Mouse (Mus musculus) left cerebral cortex, postnatal 4 days (tissue): ENCODE measurements at regions not wholly inside any gene's neighbourhood (a gene's known extent, or its start where the extent isn't known, plus 50 kb on each side); places are given as distances from the start of the nearest gene placed in this dataset.
A peak's percentile ranks its signal among the peaks of the same experiment; 100 is the strongest.

Source experiments
- DNase-seq: peaks from one replicate; pipeline ENCODE4 v3.0.0-alpha.2; 2022
- intact Hi-C: fragments of 180-260 bp; cut with DNase I; formaldehyde crosslinking; loops from one replicate; pipeline ENCODE4 v1.15.1; 2025

DNA sequence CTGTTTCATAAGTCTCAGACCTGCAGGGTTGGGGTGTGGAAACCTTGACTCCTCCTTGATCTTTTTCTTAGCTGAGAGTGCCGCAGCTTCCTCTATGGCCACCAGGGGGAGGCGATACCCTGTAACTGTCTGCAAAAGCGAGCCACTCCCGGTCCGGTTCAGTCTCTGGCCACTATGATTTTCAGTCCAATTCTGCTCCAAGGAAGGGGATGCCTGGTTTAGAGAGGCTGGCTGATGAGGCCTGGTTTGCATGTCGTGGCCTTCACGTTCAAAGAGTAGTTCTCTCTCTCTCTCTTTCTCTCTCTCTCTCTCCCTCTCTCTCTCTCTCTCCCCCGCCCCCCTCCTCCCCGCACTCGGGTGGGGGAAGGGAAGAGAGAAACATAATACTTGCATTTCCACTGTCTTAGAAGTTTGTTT is 70.3 kb upstream of the Thpo start:
- peak; percentile 73 for DNase-seq
- intact Hi-C loops, result loop anchor here (10.0 kb wide), 1 partner anchor 270 kb away; no protein-coding TSS in a partner anchor

DNA sequence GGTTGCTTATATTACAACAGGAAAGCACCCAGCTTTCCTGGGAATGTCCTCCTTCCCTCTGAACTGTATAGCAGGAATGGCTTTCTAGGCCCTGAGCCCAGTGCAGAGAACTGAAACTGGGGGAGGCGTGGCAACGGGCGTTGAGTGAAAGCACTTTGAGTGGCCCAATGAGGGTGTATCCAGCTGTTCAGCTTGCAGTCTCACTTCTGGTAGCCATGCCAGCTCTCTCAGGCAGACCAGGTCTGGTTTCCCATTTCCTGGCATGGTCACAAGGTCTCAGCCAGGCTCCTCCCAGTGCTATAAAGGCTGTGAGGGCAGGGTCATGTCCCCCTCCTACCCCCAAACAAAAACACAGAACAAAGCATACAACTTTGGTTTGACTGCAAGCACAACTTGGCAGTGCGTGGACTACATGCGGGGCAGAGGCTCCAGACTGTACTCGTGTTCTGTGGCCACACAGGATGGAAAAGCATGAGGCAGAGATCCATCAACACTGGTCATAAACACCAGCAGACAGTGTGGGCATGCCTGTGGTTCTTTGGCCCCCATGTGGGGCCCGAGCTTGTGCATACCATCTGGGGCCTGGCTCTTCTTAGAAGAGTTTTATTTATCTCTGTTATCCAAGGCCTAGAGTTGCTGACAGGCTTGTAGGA is 69.1 kb upstream of the Thpo start:
- no peak for DNase-seq
- intact Hi-C loops, result loop anchor here (10.0 kb wide), 1 partner anchor 271 kb away; no protein-coding TSS in a partner anchor

DNA sequence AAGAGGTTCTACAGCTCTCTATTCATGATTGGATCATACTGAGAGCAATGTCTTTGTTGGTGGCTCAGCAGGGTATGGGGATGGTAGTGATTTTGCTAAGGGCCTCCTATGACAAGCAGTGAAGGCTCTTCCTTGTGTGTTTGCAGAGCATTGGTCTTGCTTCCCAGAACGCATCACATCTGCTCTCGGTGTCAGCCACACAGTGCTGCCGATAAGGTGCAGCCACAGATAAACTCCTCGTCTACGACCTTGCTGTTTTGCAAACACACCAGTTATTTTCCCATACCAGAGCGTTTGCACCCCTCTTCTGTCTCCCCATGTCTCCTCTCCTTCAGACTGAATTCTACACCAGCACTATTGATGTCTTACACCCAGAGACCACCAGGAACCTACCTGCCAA is 68.4 kb upstream of the Thpo start:
- DNase-seq, result no peak
- intact Hi-C loops, result loop anchor here (10.0 kb wide), 1 partner anchor 272 kb away; no protein-coding TSS in a partner anchor

DNA sequence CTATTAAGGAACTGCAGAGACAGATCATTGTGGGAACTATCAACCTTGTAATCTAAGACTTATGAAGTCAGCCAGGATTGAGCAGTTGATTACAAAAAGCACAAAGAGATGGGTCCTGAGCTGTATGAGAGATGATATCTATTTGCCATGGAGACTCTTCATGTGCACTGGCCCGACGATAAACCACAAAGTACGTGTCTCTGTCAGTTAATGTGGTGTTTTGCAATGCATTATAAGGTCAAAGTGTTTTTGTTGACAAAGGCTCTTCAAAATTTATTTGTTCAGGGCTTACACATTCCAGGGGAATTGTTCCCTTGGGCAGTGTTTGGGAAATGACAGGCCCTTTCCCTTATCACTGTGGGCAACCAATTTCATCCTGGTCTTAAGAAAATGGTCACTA is 65.7 kb upstream of the Thpo start:
- no peak for DNase-seq
- intact Hi-C loops, result loop anchor here (10.0 kb wide), 1 partner anchor 275 kb away; no protein-coding TSS in a partner anchor

DNA sequence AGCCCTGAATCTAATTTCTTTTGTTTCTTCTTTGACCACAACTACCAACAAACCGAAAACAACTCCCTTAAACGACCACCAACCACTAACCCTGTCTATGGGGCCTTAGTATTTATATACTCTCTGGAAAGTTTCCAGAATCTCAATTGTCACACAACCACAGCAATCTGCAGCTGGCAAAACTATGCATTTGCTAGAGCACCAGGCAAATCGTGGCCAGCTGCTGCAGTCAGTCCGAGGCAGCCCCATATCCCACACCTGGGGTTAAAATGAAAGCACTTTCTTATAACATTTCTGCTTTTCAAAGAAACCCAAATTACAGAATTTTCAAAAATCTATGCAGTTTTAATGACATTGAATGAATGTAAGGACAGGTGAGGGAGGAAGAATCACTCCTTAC is 63.8 kb upstream of the Thpo start:
- DNase-seq, result no peak

DNA sequence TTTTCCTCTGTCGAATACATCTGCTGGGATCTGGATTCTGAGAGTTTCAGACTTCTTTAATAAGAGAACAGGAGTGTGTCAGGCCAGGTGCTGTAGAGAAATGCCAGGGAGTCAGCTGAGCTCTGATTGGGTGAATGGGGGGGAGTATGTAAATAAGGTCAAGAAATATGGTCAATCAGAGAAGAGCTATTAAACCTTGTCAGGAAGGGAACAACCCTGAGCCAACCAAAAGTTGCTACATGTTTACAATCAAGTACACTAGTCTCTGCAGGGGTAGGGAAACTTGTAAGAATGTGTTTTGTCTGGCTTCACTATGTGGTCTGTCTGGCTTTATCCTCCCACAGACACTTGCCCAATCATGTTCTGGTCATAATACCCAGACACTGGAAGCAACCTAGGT is 60.4 kb upstream of the Thpo start:
- intact Hi-C loops, result no loop called here
- no peak for DNase-seq

More for the DNA sequence above, 63.8 kb upstream of the Thpo start:
- intact Hi-C loops, result no loop called here
